In the genomic region with DNA sequence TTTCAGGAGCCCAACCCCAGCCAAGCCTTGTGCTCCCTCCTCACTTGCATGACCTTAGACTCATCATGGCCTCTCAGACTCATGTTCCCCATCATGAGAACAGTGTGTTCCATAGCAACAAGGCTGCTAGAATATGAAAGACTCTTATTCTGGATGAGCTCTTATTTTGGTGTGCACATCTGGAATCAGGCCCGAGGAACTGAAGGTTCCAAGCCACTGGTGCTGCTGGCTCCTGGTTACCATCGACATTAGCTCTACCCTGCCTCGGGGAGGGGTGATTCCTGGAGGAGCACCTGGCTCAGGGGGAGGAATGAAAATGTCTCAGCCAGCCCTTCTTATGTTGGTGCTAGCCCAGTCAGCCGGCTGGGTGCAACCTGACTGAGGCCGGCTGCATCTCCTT, we compare ENCODE assay signal across 28 mouse cellular contexts. TPM values are rescaled to one million over a fixed set of nuclear protein-coding genes. Genes with fewer than 3 reads are reported as not detected.
DNase-seq lines count a peak whose midpoint lies in the region; ATAC-seq and TF ChIP-seq lines count a peak whose summit lies in the region.
"Had no signal": no experiment of that assay in that cellular context is flagged by ENCODE, and none has a peak within 500 bp of the region (broad histone marks: within the 10 kb centered on the region; RNA-seq: fewer than 3 reads in every experiment).

No protein-coding gene starts in this region.

- intact Hi-C loops in gastrocnemius, postnatal 36 days (cut with DNase I) = no loop called here
- intact Hi-C loops in heart, adult 2 months (cut with DNase I) = no loop called here

- H3K9ac ChIP-seq in heart, adult 2 months (ENCODE audit: low read depth, low read length) = no peak overlapping the region
- no peak overlapping the region for H3K9ac ChIP-seq in midbrain, embryonic 11.5 days (ENCODE audit: low read length)
- no peak overlapping the region for H3K9ac ChIP-seq in midbrain, embryonic 14.5 days (replicated peaks; ENCODE audit: low read length)
- H3K9ac ChIP-seq: embryonic facial prominence, embryonic 13.5 days; embryonic facial prominence, embryonic 15.5 days; forebrain, embryonic 13.5 days; forebrain, embryonic 15.5 days; forebrain, postnatal 0 days had no signal

- no peaks in the 10 kb centered on the region for H3K9me3 ChIP-seq in midbrain, embryonic 11.5 days (ENCODE audit: control insufficient read depth, low read length)
- H3K9me3 ChIP-seq in midbrain, embryonic 14.5 days (ENCODE audit: control insufficient read depth, low read length) = no peaks in the 10 kb centered on the region
- H3K9me3 ChIP-seq: embryonic facial prominence, embryonic 13.5 days; embryonic facial prominence, embryonic 15.5 days; forebrain, embryonic 13.5 days; forebrain, embryonic 15.5 days; G1E had no signal

- H3K27me3 ChIP-seq in heart, adult 2 months (ENCODE audit: control insufficient read depth, insufficient read depth, low read length) = no peaks in the 10 kb centered on the region
- no peaks in the 10 kb centered on the region for H3K27me3 ChIP-seq in midbrain, embryonic 11.5 days (ENCODE audit: control insufficient read depth, insufficient read depth, low read length)
- H3K27me3 ChIP-seq in midbrain, embryonic 14.5 days (ENCODE audit: control insufficient read depth, insufficient read depth, low read length) = no peaks in the 10 kb centered on the region
- H3K27me3 ChIP-seq: embryonic facial prominence, embryonic 13.5 days; embryonic facial prominence, embryonic 15.5 days; forebrain, embryonic 13.5 days; forebrain, embryonic 15.5 days; Patski had no signal

- no peak overlapping the region for H3K4me2 ChIP-seq in midbrain, embryonic 11.5 days
- H3K4me2 ChIP-seq in midbrain, embryonic 14.5 days (ENCODE audit: low read length) = no peak overlapping the region
- H3K4me2 ChIP-seq: embryonic facial prominence, embryonic 13.5 days; embryonic facial prominence, embryonic 15.5 days; forebrain, embryonic 13.5 days; forebrain, embryonic 15.5 days had no signal

- 54% methylated on average over 5 of the region's 5 CpGs for WGBS in heart, adult 2 months
- 77% methylated on average over 5 of the region's 5 CpGs for WGBS in midbrain, embryonic 11.5 days
- 76% methylated on average over 5 of the region's 5 CpGs for WGBS in midbrain, embryonic 14.5 days

- no peak for ATAC-seq in midbrain, embryonic 11.5 days (ENCODE audit: low FRiP score)
- ATAC-seq in midbrain, embryonic 14.5 days (ENCODE audit: low FRiP score, low TSS enrichment) = no peak
- no peak for ATAC-seq in erythroblast, adult 5-6 weeks (replicated peaks; ENCODE audit: low FRiP score, poor library complexity, severe bottlenecking)
- ATAC-seq: CD4-positive, CD25-positive, alpha-beta regulatory T cell, adult 4 months; forebrain, embryonic 13.5 days; forebrain, embryonic 15.5 days; forebrain, postnatal 0 days; Patski had no signal

- no peak for TF ChIP-seq CTCF in heart, adult 2 months (IDR thresholded peaks at IDR 0.05)

- no peaks in the 10 kb centered on the region for H3K79me2 ChIP-seq in heart, adult 2 months (replicated peaks; ENCODE audit: control insufficient read depth, insufficient read depth, low read length)

- no peak overlapping the region for H3K4me3 ChIP-seq in heart, adult 2 months
- H3K4me3 ChIP-seq in midbrain, embryonic 11.5 days (ENCODE audit: low read depth, low read length) = no peak overlapping the region
- H3K4me3 ChIP-seq in midbrain, embryonic 14.5 days (replicated peaks; ENCODE audit: low read depth, low read length) = no peak overlapping the region
- H3K4me3 ChIP-seq: embryonic facial prominence, embryonic 13.5 days; embryonic facial prominence, embryonic 15.5 days; forebrain, embryonic 13.5 days; forebrain, embryonic 15.5 days had no signal

- peak; percentile 62 for DNase-seq in gastrocnemius, adult 18-20 months (ENCODE audit: low spot score)
- no peak for DNase-seq in gastrocnemius, postnatal 36 days
- DNase-seq in heart, adult 11 months = peak; percentile 89
- DNase-seq in heart, adult 2 months = no peak
- DNase-seq in midbrain, embryonic 11.5 days (ENCODE audit: low spot score, missing footprints) = peak; percentile 17
- no peak for DNase-seq in midbrain, embryonic 14.5 days
- peak; percentile 71 for DNase-seq in skeletal muscle tissue, adult 2 months (ENCODE audit: low read depth, low spot score)
- DNase-seq: adrenal gland, adult 8-10 months; adrenal gland, postnatal 14 days; adrenal gland, postnatal 36 days; B cell, adult 2 months; cerebellum, adult 11-12 months; cerebellum, adult 2 months; cerebellum, adult 9-10 months; cerebellum, postnatal 10 days; cerebellum, postnatal 36 days; embryo, embryonic 11 days; forebrain, postnatal 0 days had no signal

- H3K36me3 ChIP-seq in heart, adult 2 months (ENCODE audit: control insufficient read depth, insufficient read depth, low read length) = no peaks in the 10 kb centered on the region
- no peaks in the 10 kb centered on the region for H3K36me3 ChIP-seq in midbrain, embryonic 11.5 days (ENCODE audit: control insufficient read depth, insufficient read depth, low read length)
- H3K36me3 ChIP-seq in midbrain, embryonic 14.5 days (ENCODE audit: control insufficient read depth, insufficient read depth, low read length) = no peaks in the 10 kb centered on the region
- H3K36me3 ChIP-seq: embryonic facial prominence, embryonic 13.5 days; embryonic facial prominence, embryonic 15.5 days; forebrain, embryonic 15.5 days; G1E had no signal

- TF ChIP-seq EP300 in heart, adult 2 months (IDR thresholded peaks at IDR 0.05; ENCODE audit: insufficient read depth, low read depth, low read length) = no peak

- no peaks in the 10 kb centered on the region for H3K4me1 ChIP-seq in heart, adult 2 months (ENCODE audit: control insufficient read depth, insufficient read depth, low read length)
- H3K4me1 ChIP-seq in midbrain, embryonic 11.5 days (ENCODE audit: control insufficient read depth, insufficient read depth, low read length) = peaks cover 7% of the 10 kb centered on the region
- H3K4me1 ChIP-seq in midbrain, embryonic 14.5 days (ENCODE audit: control insufficient read depth, insufficient read depth, low read length) = no peaks in the 10 kb centered on the region
- H3K4me1 ChIP-seq: embryonic facial prominence, embryonic 13.5 days; embryonic facial prominence, embryonic 15.5 days; forebrain, embryonic 13.5 days; forebrain, embryonic 15.5 days had no signal

- H3K27ac ChIP-seq in heart, adult 2 months = no peak overlapping the region
- no peak overlapping the region for H3K27ac ChIP-seq in midbrain, embryonic 11.5 days (ENCODE audit: low read depth, low read length)
- no peak overlapping the region for H3K27ac ChIP-seq in midbrain, embryonic 14.5 days (replicated peaks; ENCODE audit: low read depth, low read length)
- H3K27ac ChIP-seq: embryonic facial prominence, embryonic 13.5 days; embryonic facial prominence, embryonic 15.5 days; forebrain, embryonic 13.5 days; forebrain, embryonic 15.5 days had no signal

- TF ChIP-seq POLR2A in heart, adult 2 months (IDR thresholded peaks at IDR 0.05; ENCODE audit: insufficient read depth, low read depth, low read length) = no peak

RNA-seq across cellular contexts. Expression of a gene that starts 9.4 kb away (rescaled TPM):
- total RNA-seq in gastrocnemius, adult 18-20 months (2021) = 100 to 1,000 TPM; 355 to 388 TPM
- 100 to 1,000 TPM; 287 to 314 TPM for total RNA-seq in gastrocnemius, postnatal 36 days (2021)
- 100 to 1,000 TPM; 181 to 206 TPM for total RNA-seq in heart, adult 2 months (2021)
- 193 and 244 TPM in 2 replicates for polyA plus RNA-seq in heart, adult 2 months (2012; rRNA removed)
- polyA plus RNA-seq in midbrain, embryonic 11.5 days (2014; fragmentation: Nextera tagmentation; extraction: Ambion mirVana) = not detected in 2 replicates
- 0.33 TPM in 1 of 2 replicates, not detected in the other for polyA plus RNA-seq in midbrain, embryonic 14.5 days (2014; fragmentation: Nextera tagmentation; extraction: Ambion mirVana)
- 71.9 and 86.1 TPM in 2 replicates for total RNA-seq in erythroblast, adult 5-6 weeks (2015; ENCODE audit: low replicate concordance)
- 54.2 and 57.9 TPM in 2 replicates for total RNA-seq in erythroblast, adult 5-6 weeks (2017; ENCODE audit: low replicate concordance)
- polyA plus RNA-seq: CD4-positive, CD25-positive, alpha-beta regulatory T cell, adult 4 months; embryonic facial prominence, embryonic 11.5 days; forebrain, embryonic 11.5 days; forebrain, embryonic 13.5 days; forebrain, embryonic 15.5 days; forebrain, postnatal 0 days had no signal

RNA-seq across cellular contexts. Expression of a gene that starts 22.2 kb away (rescaled TPM):
- 1 to 10 TPM; 5.5 to 6.9 TPM for total RNA-seq in gastrocnemius, adult 18-20 months (2021)
- 1 to 10 TPM; 4.2 to 5.5 TPM for total RNA-seq in gastrocnemius, postnatal 36 days (2021)
- total RNA-seq in heart, adult 2 months (2021) = 10 to 100 TPM; 19.0 to 24.4 TPM
- 10.2 and 12.4 TPM in 2 replicates for polyA plus RNA-seq in heart, adult 2 months (2012; rRNA removed)
- polyA plus RNA-seq in midbrain, embryonic 11.5 days (2014; fragmentation: Nextera tagmentation; extraction: Ambion mirVana) = 4.9 and 5.6 TPM in 2 replicates
- 1.8 TPM in 2 replicates for polyA plus RNA-seq in midbrain, embryonic 14.5 days (2014; fragmentation: Nextera tagmentation; extraction: Ambion mirVana)
- 9.8 and 15.0 TPM in 2 replicates for total RNA-seq in erythroblast, adult 5-6 weeks (2015; ENCODE audit: low replicate concordance)
- 9.4 and 13.0 TPM in 2 replicates for total RNA-seq in erythroblast, adult 5-6 weeks (2017; ENCODE audit: low replicate concordance)
- polyA plus RNA-seq: Patski had no signal

RNA-seq across cellular contexts. Expression of a gene that starts 27.4 kb away (rescaled TPM):
- total RNA-seq in gastrocnemius, adult 18-20 months (2021) = 1 to 10 TPM; 3.0 to 4.2 TPM
- 1 to 10 TPM; 2.8 to 3.6 TPM for total RNA-seq in gastrocnemius, postnatal 36 days (2021)
- total RNA-seq in heart, adult 2 months (2021) = 10 to 100 TPM in 1 of 2 experiments, 1 to 10 TPM in 1; 7.9 to 11.4 TPM
- 16.3 and 23.2 TPM in 2 replicates for polyA plus RNA-seq in heart, adult 2 months (2012; rRNA removed)
- polyA plus RNA-seq in midbrain, embryonic 11.5 days (2014; fragmentation: Nextera tagmentation; extraction: Ambion mirVana) = 1.2 and 2.1 TPM in 2 replicates
- 0.26 and 0.64 TPM in 2 replicates for polyA plus RNA-seq in midbrain, embryonic 14.5 days (2014; fragmentation: Nextera tagmentation; extraction: Ambion mirVana)
- total RNA-seq in erythroblast, adult 5-6 weeks (2015; ENCODE audit: low replicate concordance) = 4.8 and 6.7 TPM in 2 replicates
- total RNA-seq in erythroblast, adult 5-6 weeks (2017; ENCODE audit: low replicate concordance) = 3.5 and 5.5 TPM in 2 replicates
- polyA plus RNA-seq: Patski had no signal

Comparison
In these comparisons a context has a peak if more than half of its experiments do, and no peak if none do; other contexts are left out.
1. DNase-seq: peak in gastrocnemius, adult 18-20 months (single experiment), heart, adult 11 months (single experiment), midbrain, embryonic 11.5 days (single experiment) and skeletal muscle tissue, adult 2 months (single experiment); none in gastrocnemius, postnatal 36 days (0 of 2), heart, adult 2 months (0 of 2) and midbrain, embryonic 14.5 days (single experiment).